Mouse (Mus musculus) hindbrain, embryonic 14.5 days (tissue): ENCODE data around the gene Ppp3r2. TPM values are rescaled to one million over a fixed set of nuclear protein-coding genes. Genes with fewer than 3 reads are reported as not detected.

ENCODE experiments used
- ATAC-seq: fragments of 200-750 bp; cut with Nextera tagmentation; 2 replicates; pipeline ENCODE4 v1.8.0; 2017; ENCODE audit warnings: moderate number of reproducible peaks, mild to moderate bottlenecking, moderate TSS enrichment, moderate library complexity; ENCODE audit not compliant: low FRiP score
- DNase-seq: peaks from one replicate; pipeline ENCODE4 v3.0.0-alpha.2; 2015; ENCODE audit warnings: low spot score
- H3K27ac ChIP-seq: fragments of 300-500 bp; sonication (generic); 2 replicates; pipeline ENCODE4 v1.5.1; 2014; ENCODE audit warnings: mild to moderate bottlenecking, moderate library complexity
- H3K27me3 ChIP-seq: fragments of 300-500 bp; sonication (generic); 2 replicates; pipeline ENCODE4 v1.6.1; 2014; ENCODE audit warnings: mild to moderate bottlenecking, low read length, mixed read lengths; ENCODE audit not compliant: control insufficient read depth, insufficient read depth
- H3K36me3 ChIP-seq: fragments of 300-500 bp; sonication (generic); replicated peaks from 2 replicates; pipeline ENCODE4 v1.6.1; 2014; ENCODE audit not compliant: control insufficient read depth, insufficient read depth
- H3K4me1 ChIP-seq: fragments of 300-500 bp; sonication (generic); replicated peaks from 2 replicates; pipeline ENCODE4 v1.6.1; 2014; ENCODE audit warnings: antibody characterized with exemption, low read length, mixed read lengths; ENCODE audit not compliant: control insufficient read depth, insufficient read depth
- H3K4me2 ChIP-seq: fragments of 300-500 bp; sonication (generic); replicated peaks from 2 replicates; pipeline ENCODE4 v1.6.1; 2014; ENCODE audit warnings: mild to moderate bottlenecking, moderate library complexity
- H3K4me3 ChIP-seq: fragments of 300-500 bp; sonication (generic); replicated peaks from 2 replicates; pipeline ENCODE4 v1.5.1; 2014; ENCODE audit warnings: mild to moderate bottlenecking, low read length
- H3K9ac ChIP-seq: fragments of 300-500 bp; sonication (generic); 2 replicates; pipeline ENCODE4 v1.6.1; 2014
- H3K9me3 ChIP-seq: fragments of 300-500 bp; sonication (generic); 2 replicates; pipeline ENCODE4 v1.6.1; 2016; ENCODE audit warnings: low read length; ENCODE audit not compliant: control insufficient read depth
- WGBS: fragments of 180-500 bp; shearing (Covaris S2); extraction: QIAGEN DNeasy Blood & Tissue Kit; methylation state at CpG from one replicate; pipeline ENCODE4 v1.1.7; 2014; 5-methylcytosine and 5-hydroxymethylcytosine counted together
- polyA plus RNA-seq: library from polyadenylated mRNA; unstranded; fragments of >200 nt; fragmentation: Nextera tagmentation; extraction: Ambion mirVana; gene quantifications from 2 replicates; pipeline ENCODE4 v1.2.1, GENCODE M21; 2014

Gene Ppp3r2
- polyA plus RNA-seq, 1 experiment from 2014 or later = 0.51 TPM

- Histone ChIP-seq H3K36me3 (peaks cover 68% of the 10 kb centered on the region), H3K4me3 (no peak overlapping the region), H3K4me2 (no peak overlapping the region), H3K27ac (no peak overlapping the region), H3K27me3 (no peaks in the 10 kb centered on the region), H3K4me1 (no peaks in the 10 kb centered on the region), H3K9me3 (no peaks in the 10 kb centered on the region), H3K9ac (no peak overlapping the region)
- no peak for DNase-seq
- 92% methylated on average over 4 of the region's 4 CpGs for WGBS
- no peak for ATAC-seq
Measured at GRCm38 (mm10) chr4:49662231-49662630, 19.6 kb downstream of the Ppp3r2 start.

DNA sequence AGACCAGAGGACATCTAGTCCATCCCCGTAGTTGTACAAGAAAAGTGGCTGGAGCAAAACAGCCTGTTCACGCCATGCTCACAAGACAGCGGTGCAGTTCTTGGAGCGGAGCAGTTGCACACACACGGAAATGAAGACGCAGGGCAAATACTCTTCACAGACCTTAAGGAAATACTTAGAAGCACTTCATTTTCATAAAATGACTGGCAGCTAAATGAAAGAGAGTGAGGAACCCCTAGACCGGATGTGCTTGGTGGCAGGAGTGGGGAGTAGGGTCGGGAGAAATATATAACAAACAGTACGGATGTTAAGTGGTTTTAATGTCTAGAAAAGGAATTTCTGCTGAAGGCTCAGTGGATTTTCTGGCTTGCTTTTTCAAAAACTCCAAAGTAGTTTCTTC lies 20.2 kb downstream of the Ppp3r2 start:
- DNase-seq (no peak), ATAC-seq (no peak)
- Histone ChIP-seq H3K4me2 (no peak overlapping the region), H3K9ac (no peak overlapping the region), H3K9me3 (no peaks in the 10 kb centered on the region), H3K27ac (no peak overlapping the region), H3K36me3 (peaks cover 73% of the 10 kb centered on the region), H3K4me3 (no peak overlapping the region), H3K27me3 (no peaks in the 10 kb centered on the region), H3K4me1 (no peaks in the 10 kb centered on the region)
- 96% methylated on average over 9 of the region's 9 CpGs for WGBS

GRCm38 (mm10) chr4:49659421-49659820 lies 22.4 kb downstream of the Ppp3r2 start:
- 90% methylated on average over 1 of the region's 1 CpGs for WGBS

DNA sequence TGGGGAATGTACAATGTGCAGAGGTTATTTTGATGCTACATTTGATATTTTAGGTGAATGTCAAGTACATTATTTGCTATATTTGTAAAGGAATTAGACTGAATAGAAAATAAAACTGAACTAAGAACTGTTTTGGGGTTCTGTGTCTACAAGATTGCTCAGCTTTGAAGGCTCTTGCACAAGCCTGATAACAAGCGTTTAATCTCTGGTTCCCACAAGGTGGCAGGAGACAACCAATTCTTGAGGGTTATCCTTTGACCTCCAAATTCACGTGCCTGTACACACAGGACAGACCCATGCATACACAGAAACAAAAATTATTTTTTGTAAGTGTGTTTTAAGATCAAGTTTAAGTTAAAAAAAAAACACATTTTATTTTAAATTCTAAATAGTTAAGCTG lies 41.9 kb downstream of the Ppp3r2 start:
- DNase-seq (no peak), ATAC-seq (no peak)
- Histone ChIP-seq H3K4me2 (no peak overlapping the region), H3K4me3 (no peak overlapping the region), H3K36me3 (peaks cover 84% of the 10 kb centered on the region), H3K4me1 (no peaks in the 10 kb centered on the region), H3K9ac (no peak overlapping the region), H3K27me3 (no peaks in the 10 kb centered on the region), H3K27ac (no peak overlapping the region), H3K9me3 (no peaks in the 10 kb centered on the region)
- WGBS = 79% methylated on average over 2 of the region's 2 CpGs

More at GRCm38 (mm10) chr4:49659421-49659820, 22.4 kb downstream of the Ppp3r2 start:
- no peak for DNase-seq
- H3K36me3 ChIP-seq = peaks cover 88% of the 10 kb centered on the region
- H3K27me3 ChIP-seq = no peaks in the 10 kb centered on the region
- no peaks in the 10 kb centered on the region for H3K9me3 ChIP-seq
- H3K27ac ChIP-seq = no peak overlapping the region
- no peak overlapping the region for H3K4me3 ChIP-seq
- no peaks in the 10 kb centered on the region for H3K4me1 ChIP-seq
- no peak for ATAC-seq
- H3K4me2 ChIP-seq = no peak overlapping the region
- H3K9ac ChIP-seq = no peak overlapping the region

- Histone ChIP-seq H3K9me3 (no peaks in the 10 kb centered on the region), H3K4me2 (no peak overlapping the region), H3K36me3 (peaks cover 80% of the 10 kb centered on the region), H3K9ac (no peak overlapping the region), H3K27me3 (no peaks in the 10 kb centered on the region), H3K27ac (no peak overlapping the region), H3K4me1 (peaks cover 17% of the 10 kb centered on the region), H3K4me3 (no peak overlapping the region)
- ATAC-seq (no peak), DNase-seq (no peak)
- 92% methylated on average over 11 of the region's 11 CpGs for WGBS
Measured at GRCm38 (mm10) chr4:49637821-49638220, 44.0 kb downstream of the Ppp3r2 start.

DNA sequence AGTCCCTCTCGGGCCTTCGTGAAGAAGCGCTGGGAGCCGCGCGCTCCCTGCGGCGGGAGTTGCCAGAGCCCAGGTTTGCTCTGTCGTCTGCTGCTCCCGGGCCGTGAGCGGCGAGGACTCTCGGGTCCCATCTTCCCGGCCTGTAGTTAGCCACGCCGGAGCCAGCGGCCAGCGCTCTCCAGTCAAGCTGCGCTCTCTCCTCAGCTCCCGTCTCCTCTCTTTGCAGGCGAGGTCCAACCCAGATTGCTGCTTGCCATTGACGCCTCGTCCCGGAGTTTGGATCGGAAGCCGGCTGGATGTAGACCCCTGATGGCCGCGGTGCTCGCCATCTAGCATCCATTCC lies 49.7 kb downstream of the Ppp3r2 start:
- no peak for ATAC-seq
- H3K36me3 ChIP-seq = peaks cover 37% of the 10 kb centered on the region
- H3K27ac ChIP-seq = peak overlapping the region; percentile 81
- DNase-seq = no peak
- no peaks in the 10 kb centered on the region for H3K9me3 ChIP-seq
- H3K9ac ChIP-seq = peak overlapping the region; percentile 78
- no peaks in the 10 kb centered on the region for H3K27me3 ChIP-seq
- WGBS = under 1% methylated on average over 29 of the region's 30 CpGs
- peak overlapping the region; percentile 75 for H3K4me3 ChIP-seq
- H3K4me2 ChIP-seq = peak overlapping the region; percentile 67
- peaks cover 17% of the 10 kb centered on the region for H3K4me1 ChIP-seq

- ATAC-seq = peak; percentile 98
- peak within 1 kb of the TSS; percentile 78 for H3K9ac ChIP-seq
- peak; percentile 98 for DNase-seq
- no peaks in the 10 kb centered on the region for H3K9me3 ChIP-seq
- 4% methylated on average over 37 of the region's 37 CpGs for WGBS
- H3K4me3 ChIP-seq = peak within 1 kb of the TSS; percentile 75
- peaks cover 31% of the 10 kb centered on the region for H3K36me3 ChIP-seq
- peaks cover 17% of the 10 kb centered on the region for H3K4me1 ChIP-seq
- H3K4me2 ChIP-seq = peak within 1 kb of the TSS; percentile 67
- H3K27ac ChIP-seq = peak within 1 kb of the TSS; percentile 81
- H3K27me3 ChIP-seq = no peaks in the 10 kb centered on the region
Measured at GRCm38 (mm10) chr4:49631319-49632138, 50.3 kb downstream of the Ppp3r2 start, which contains the start of gene Rnf20. Gene Rnf20, plus strand, starts transcription at chr4:49632006.

GRCm38 (mm10) chr4:49628941-49629340 lies 52.9 kb downstream of the Ppp3r2 start:
- 84% methylated on average over 5 of the region's 5 CpGs for WGBS
- no peak for DNase-seq
- H3K27me3 ChIP-seq = no peaks in the 10 kb centered on the region

More at GRCm38 (mm10) chr4:49628941-49629340, 52.9 kb downstream of the Ppp3r2 start:
- H3K4me1 ChIP-seq = peaks cover 11% of the 10 kb centered on the region; the same call in 1 of the 2 replicates
- no peak overlapping the region for H3K4me3 ChIP-seq
- H3K27ac ChIP-seq = no peak overlapping the region
- ATAC-seq = no peak
- 0 out of 2 replicates have a peak, but pooled peaks cover 6% of the 10 kb centered on the region for H3K36me3 ChIP-seq
- H3K9ac ChIP-seq = no peak overlapping the region
- no peak overlapping the region for H3K4me2 ChIP-seq
- no peaks in the 10 kb centered on the region for H3K9me3 ChIP-seq
